Mouse (Mus musculus) gastrocnemius, adult 2 months (tissue): ENCODE results near the gene Lhpp. TPM values are rescaled to one million over a fixed set of nuclear protein-coding genes. Genes with fewer than 3 reads are reported as not detected.

Experiments used
- DNase-seq: peaks from one replicate; pipeline ENCODE4 v3.0.0; 2022
- H3K27ac ChIP-seq: fragments of 200-600 bp; 2 replicates; pipeline ENCODE4 v1.8.1; 2022; ENCODE audit warnings: mild to moderate bottlenecking
- H3K4me3 ChIP-seq: fragments of 200-600 bp; 2 replicates; pipeline ENCODE4 v1.8.1; 2022; ENCODE audit warnings: mild to moderate bottlenecking, moderate library complexity
- CTCF ChIP-seq: fragments of 200-600 bp; IDR thresholded peaks from 2 replicates; pipeline ENCODE4 v1.8.1; 2022; ENCODE audit warnings: antibody characterized with exemption, mild to moderate bottlenecking, moderate library complexity
- intact Hi-C: fragments of 180-260 bp; cut with DNase I; formaldehyde crosslinking; loops from one replicate; pipeline ENCODE4 v1.15.1; 2025
- total RNA-seq, 2 experiments: library from RNA; stranded (reverse); gene quantifications; 2 replicates each; pipeline ENCODE4 v1.2.3; 2021

Lhpp gene
- total RNA-seq, 2 experiments from 2014 or later = 10.8 to 11.1 TPM

DNA sequence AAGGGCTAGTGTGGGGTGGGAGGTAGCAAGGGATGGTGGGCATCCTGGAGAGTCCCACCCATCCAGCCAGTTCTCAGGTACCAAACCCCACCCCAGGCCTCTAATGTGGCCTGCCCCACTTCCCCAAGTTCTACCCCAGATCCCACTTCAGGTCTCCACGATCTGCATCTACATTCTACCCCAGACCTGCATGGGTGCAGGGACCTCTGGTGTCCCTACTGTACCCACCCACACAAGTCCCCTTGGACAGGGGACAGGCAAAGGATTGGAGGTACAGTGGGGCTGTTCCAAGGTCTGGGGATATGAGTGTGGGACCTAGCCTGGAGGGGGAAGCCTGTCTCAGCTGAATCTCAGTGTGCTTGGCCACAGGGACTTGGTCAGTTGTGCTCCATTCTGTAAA is 71.4 kb downstream of the Lhpp start:
- intact Hi-C loops = loop anchor here (5.0 kb wide), 1 partner anchor 35 kb away; no protein-coding TSS in a partner anchor

GRCm38 (mm10) chr7:132682336-132682735 is 71.9 kb downstream of the Lhpp start:
- TF ChIP-seq CTCF = no peak

More for the DNA sequence above, 71.4 kb downstream of the Lhpp start:
- DNase-seq = no peak
- Histone ChIP-seq H3K4me3 (no peak overlapping the region), H3K27ac (no peak overlapping the region)
- no peak for TF ChIP-seq CTCF

GRCm38 (mm10) chr7:132682901-132683300 is 72.5 kb downstream of the Lhpp start:
- no peak overlapping the region for H3K27ac ChIP-seq
- DNase-seq = no peak
- H3K4me3 ChIP-seq = no peak overlapping the region
- TF ChIP-seq CTCF = no peak
- intact Hi-C loops = loop anchor here (5.0 kb wide), 1 partner anchor 34 kb away; no protein-coding TSS in a partner anchor

More at GRCm38 (mm10) chr7:132682336-132682735, 71.9 kb downstream of the Lhpp start:
- no peak overlapping the region for H3K4me3 ChIP-seq
- no peak overlapping the region for H3K27ac ChIP-seq
- DNase-seq = no peak
- intact Hi-C loops = loop anchor here (5.0 kb wide), 1 partner anchor 35 kb away; no protein-coding TSS in a partner anchor

DNA sequence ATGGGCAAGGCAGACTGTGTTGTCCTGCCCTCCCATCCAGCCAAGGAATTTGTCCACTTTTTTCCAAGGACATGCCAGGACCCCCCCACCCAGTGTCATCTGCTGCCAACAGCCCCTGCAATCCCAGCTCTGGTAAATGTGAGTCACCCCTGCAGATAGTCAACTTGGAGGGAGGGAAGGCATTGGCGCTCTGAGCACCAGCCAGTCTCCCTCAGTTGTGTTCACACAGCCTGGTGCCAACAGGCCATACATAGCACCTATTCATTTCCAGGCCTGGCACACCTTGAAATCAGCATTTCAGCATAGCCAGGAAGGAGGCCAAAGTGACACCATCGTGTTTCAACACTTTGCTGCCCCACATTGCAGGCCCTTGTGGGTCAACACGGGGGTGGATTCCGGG is 73.5 kb downstream of the Lhpp start:
- H3K27ac ChIP-seq = no peak overlapping the region
- DNase-seq = no peak
- no peak for TF ChIP-seq CTCF
- intact Hi-C loops = loop anchor here (5.0 kb wide), 1 partner anchor 33 kb away; no protein-coding TSS in a partner anchor
- H3K4me3 ChIP-seq = no peak overlapping the region

DNA sequence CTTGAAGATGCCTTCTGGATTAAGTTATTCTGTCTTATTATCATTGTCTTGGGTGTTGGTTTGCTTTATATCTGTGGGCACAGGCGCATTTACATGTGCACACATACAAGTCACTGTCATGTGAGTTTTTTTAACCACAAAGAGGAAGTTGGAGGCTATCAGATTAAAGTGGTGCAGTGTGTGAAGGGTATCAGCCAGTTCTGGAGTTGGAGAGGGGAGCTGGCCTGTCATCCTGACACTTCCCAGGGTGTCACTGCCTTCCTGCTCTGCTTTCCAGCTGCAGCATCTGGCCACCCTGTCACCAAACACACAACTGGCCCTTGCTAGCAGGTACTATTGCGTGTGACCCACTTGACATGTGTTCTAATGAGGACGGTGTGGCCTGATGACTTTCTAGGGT is 76.1 kb downstream of the Lhpp start:
- Histone ChIP-seq H3K4me3 (no peak overlapping the region), H3K27ac (no peak overlapping the region)
- intact Hi-C loops = no loop called here

DNA sequence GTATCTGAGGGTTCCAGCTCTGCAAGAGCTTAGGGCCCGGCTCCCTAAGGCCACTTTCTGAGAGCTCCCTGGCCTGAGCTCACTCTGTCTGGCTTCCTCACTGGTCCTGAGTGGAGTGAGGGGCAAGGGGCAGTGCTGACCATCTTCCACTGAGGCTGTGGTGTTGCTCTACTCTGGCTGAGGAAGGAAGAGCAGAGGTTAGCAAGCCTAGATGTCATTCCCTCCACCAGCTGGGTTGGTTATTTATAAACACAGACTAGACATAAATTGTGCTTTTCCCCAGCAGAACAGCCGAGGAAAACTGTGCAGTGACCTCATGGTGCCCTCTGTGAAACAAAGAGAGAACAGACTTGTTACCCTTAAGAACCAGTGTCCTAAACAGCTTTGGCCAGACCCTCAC is 77.5 kb downstream of the Lhpp start:
- no peak for TF ChIP-seq CTCF
- Histone ChIP-seq H3K27ac (no peak overlapping the region), H3K4me3 (no peak overlapping the region)
- no peak for DNase-seq
- intact Hi-C loops = no loop called here

More for the DNA sequence above, 76.1 kb downstream of the Lhpp start:
- no peak for TF ChIP-seq CTCF
- no peak for DNase-seq

DNA sequence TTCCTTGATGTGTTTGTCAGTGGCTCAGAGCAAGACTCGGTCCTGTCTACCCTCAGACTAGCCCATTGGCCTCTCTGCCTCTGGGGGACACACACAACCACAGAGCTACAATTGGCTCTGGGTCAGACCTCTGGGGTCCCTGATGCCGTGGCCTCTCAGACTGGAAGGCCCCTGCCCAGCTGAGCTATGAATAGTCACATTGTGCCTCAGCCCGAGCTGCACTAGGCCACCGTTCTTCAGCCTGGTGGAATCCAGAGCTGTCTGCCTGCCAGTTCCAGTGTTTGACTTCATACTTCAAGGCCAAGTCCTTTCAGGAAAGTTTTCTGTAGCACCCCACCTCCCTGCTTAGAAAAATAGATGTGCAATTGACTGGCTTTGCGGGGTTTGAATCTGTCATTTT is 78.3 kb downstream of the Lhpp start:
- intact Hi-C loops = no loop called here
- Histone ChIP-seq H3K4me3 (no peak overlapping the region), H3K27ac (0 out of 2 replicates have a peak overlapping the region, but pooled peaks have one; percentile 3)
- no peak for TF ChIP-seq CTCF
- no peak for DNase-seq

DNA sequence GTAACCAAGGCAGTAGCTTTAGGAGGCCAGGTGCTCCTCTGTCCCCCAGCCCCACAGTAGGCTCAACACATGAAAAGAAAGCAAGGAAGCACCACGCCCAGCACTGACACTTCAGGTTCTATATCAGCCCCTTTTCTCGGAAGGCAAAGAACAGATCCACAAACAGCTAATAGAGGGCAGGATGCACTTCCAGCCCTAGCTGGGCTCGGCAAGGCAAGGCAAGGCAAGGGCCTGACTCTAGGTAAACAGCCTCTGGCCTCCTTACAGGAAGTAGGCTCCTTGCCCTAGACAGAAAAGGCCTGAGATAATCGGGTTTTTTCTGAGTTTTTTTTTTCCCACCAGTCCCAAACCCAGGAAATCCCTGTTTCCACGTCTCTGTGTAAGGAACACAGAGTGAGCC is 79.3 kb downstream of the Lhpp start:
- no peak overlapping the region for H3K27ac ChIP-seq
- no peak for TF ChIP-seq CTCF
- no peak for DNase-seq
- H3K4me3 ChIP-seq = no peak overlapping the region
- intact Hi-C loops = no loop called here

- H3K27ac ChIP-seq = no peak overlapping the region
- TF ChIP-seq CTCF = no peak
- intact Hi-C loops = no loop called here
- no peak for DNase-seq
- no peak overlapping the region for H3K4me3 ChIP-seq
These were observed 80.5 kb downstream of the Lhpp start for GRCm38 (mm10) chr7:132690716-132691472.

DNA sequence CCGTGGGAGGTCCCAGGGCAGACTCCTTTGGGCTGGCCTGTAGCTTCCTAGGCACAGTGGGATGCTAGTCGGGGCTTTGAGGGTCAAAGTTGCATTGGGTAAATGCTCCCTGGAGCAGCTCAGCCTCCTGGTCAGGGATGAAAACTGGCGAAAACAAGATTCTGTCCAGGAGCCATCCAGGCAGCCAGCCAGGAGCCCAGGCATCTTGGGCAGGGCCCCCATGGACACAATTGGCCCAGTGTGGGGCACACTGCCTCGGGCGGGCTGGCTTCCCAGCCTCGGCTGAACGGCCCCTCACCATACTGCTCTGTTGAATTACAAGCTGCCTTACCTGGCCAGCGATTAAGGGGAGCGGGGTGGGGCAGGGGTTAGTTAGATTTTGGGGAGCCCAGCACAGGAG is 82.3 kb downstream of the Lhpp start:
- TF ChIP-seq CTCF = no peak
- Histone ChIP-seq H3K27ac (no peak overlapping the region), H3K4me3 (no peak overlapping the region)
- no peak for DNase-seq
- intact Hi-C loops = no loop called here

DNA sequence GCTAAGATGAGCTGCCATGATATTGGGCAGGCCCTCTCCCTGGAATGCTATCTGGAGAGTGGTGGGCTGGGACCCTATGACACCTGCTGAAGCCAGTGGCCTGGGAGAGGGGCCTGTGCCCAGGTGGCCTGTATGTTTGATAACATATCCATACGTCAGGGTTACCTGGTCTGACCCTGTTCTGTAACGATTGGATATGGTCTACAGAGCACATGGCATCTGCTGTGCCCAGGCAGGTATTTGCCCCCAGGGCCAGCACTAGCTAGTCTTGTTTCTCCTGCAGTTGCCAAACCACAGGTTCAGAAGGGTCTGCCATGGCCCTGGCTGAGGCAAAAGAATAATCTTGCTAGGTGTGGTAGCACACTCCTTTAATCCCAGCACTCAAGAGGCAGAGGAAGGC is 83.1 kb downstream of the Lhpp start:
- intact Hi-C loops = no loop called here
- no peak for DNase-seq
- Histone ChIP-seq H3K4me3 (no peak overlapping the region), H3K27ac (no peak overlapping the region)
- no peak for TF ChIP-seq CTCF

- no peak for TF ChIP-seq CTCF
- intact Hi-C loops = no loop called here
- DNase-seq = no peak
- H3K27ac ChIP-seq = no peak overlapping the region
- no peak overlapping the region for H3K4me3 ChIP-seq
These were observed 86.9 kb downstream of the Lhpp start for GRCm38 (mm10) chr7:132697258-132697796.

- TF ChIP-seq CTCF = no peak
- intact Hi-C loops = no loop called here
- DNase-seq = no peak
- Histone ChIP-seq H3K4me3 (no peak overlapping the region), H3K27ac (no peak overlapping the region)
These were observed 88.3 kb downstream of the Lhpp start for GRCm38 (mm10) chr7:132698737-132699136.
